7 mouse cellular contexts compared by ENCODE assay signal in the genomic region with DNA sequence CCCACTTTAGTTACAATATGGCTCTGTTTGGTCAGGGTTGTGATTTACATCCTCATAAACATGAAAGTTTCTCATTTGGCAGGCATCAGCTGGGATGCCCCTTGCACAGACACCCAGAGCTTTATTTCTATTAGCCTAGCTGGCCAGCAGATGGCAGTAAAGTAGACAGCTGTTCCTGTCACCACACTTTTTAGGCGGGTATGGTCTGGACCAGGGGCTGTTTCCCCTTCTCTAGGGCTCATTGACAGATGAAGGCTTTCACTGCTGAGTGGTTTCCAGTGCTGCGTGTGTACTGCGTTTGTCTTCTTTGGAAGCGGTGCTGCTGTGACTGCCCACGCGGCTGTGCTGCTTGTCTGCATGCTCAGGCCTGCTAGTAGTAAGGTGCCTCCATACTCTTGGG. TPM values are rescaled to one million over a fixed set of nuclear protein-coding genes. Genes with fewer than 3 reads are reported as not detected.
DNase-seq lines count a peak whose midpoint lies in the region; ATAC-seq and TF ChIP-seq lines count a peak whose summit lies in the region.

No protein-coding gene starts in this region.

- H3K27me3 ChIP-seq in forebrain, embryonic 13.5 days: no peaks in the 10 kb centered on the region
- H3K27me3 ChIP-seq in kidney, embryonic 16.5 days (ENCODE audit: insufficient read depth, low read length): no peaks in the 10 kb centered on the region

- H3K4me1 ChIP-seq in forebrain, embryonic 13.5 days: peaks cover 2% of the 10 kb centered on the region
- no peaks in the 10 kb centered on the region for H3K4me1 ChIP-seq in kidney, embryonic 16.5 days (ENCODE audit: insufficient read depth, low read length)

- H3K4me3 ChIP-seq in forebrain, embryonic 13.5 days: no peak overlapping the region
- no peak overlapping the region for H3K4me3 ChIP-seq in kidney, embryonic 16.5 days (ENCODE audit: low read length)

- no peak overlapping the region for H3K4me2 ChIP-seq in forebrain, embryonic 13.5 days
- no peak overlapping the region for H3K4me2 ChIP-seq in kidney, embryonic 16.5 days (replicated peaks; ENCODE audit: low read depth, low read length)

- H3K9ac ChIP-seq in forebrain, embryonic 13.5 days: no peak overlapping the region
- H3K9ac ChIP-seq in kidney, embryonic 16.5 days (replicated peaks; ENCODE audit: low read length): no peak overlapping the region

- no peaks in the 10 kb centered on the region for H3K9me3 ChIP-seq in forebrain, embryonic 13.5 days (replicated peaks)
- H3K9me3 ChIP-seq in kidney, embryonic 16.5 days (ENCODE audit: low read length): no peaks in the 10 kb centered on the region

- H3K36me3 ChIP-seq in forebrain, embryonic 13.5 days (ENCODE audit: poor library complexity, severe bottlenecking): peaks cover 53% of the 10 kb centered on the region
- peaks cover 22% of the 10 kb centered on the region for H3K36me3 ChIP-seq in kidney, embryonic 16.5 days (ENCODE audit: insufficient read depth, low read length)

- TF ChIP-seq POLR2A in brain, embryonic 14.5 days (IDR thresholded peaks at IDR 0.05; ENCODE audit: borderline replicate concordance, extremely low read depth, insufficient read depth, insufficient read length, poor library complexity, severe bottlenecking): no peak

- TF ChIP-seq CTCF in brain, embryonic 14.5 days (IDR thresholded peaks at IDR 0.05; ENCODE audit: borderline replicate concordance, extremely low read depth, insufficient read depth, insufficient read length): peak; percentile 73; the same call in 1 of the 2 replicates

- no peak overlapping the region for H3K27ac ChIP-seq in forebrain, embryonic 13.5 days
- H3K27ac ChIP-seq in kidney, embryonic 16.5 days (ENCODE audit: low read length): no peak overlapping the region

- 54% methylated on average over 6 of the region's 6 CpGs for WGBS in forebrain, embryonic 13.5 days
- 53% methylated on average over 6 of the region's 6 CpGs for WGBS in kidney, embryonic 16.5 days

- DNase-seq in 3T3-L1 (ENCODE audit: low read depth, low spot score) (peak; percentile 60), A20 (ENCODE audit: low read depth, low spot score) (peak; percentile 71)
- peak; percentile 75 for DNase-seq in brain, embryonic 14.5 days (ENCODE audit: low read depth)
- DNase-seq in lung, postnatal 25 days (ENCODE audit: low spot score): peak; percentile 17
- peak; percentile 47 for DNase-seq in right cerebral cortex, postnatal 4 days

- ATAC-seq in forebrain, embryonic 13.5 days: peak; percentile 62
- peak; percentile 61; the same call in 1 of the 2 replicates for ATAC-seq in kidney, embryonic 16.5 days (ENCODE audit: low FRiP score, low TSS enrichment)

RNA-seq across cellular contexts. Expression of a gene that starts 25.4 kb away (rescaled TPM):
- 81.0 and 89.3 TPM in 2 replicates for polyA plus RNA-seq in brain, embryonic 14.5 days (2012; rRNA removed)
- polyA plus RNA-seq in forebrain, embryonic 13.5 days (2015; fragmentation: Nextera tagmentation; extraction: Ambion mirVana): 33.1 and 33.2 TPM in 2 replicates
- polyA plus RNA-seq in kidney, embryonic 16.5 days (2015; fragmentation: Nextera tagmentation; extraction: Ambion mirVana): 33.5 and 34.2 TPM in 2 replicates

RNA-seq across cellular contexts. Expression of a gene that starts 29.7 kb away (rescaled TPM):
- polyA plus RNA-seq in brain, embryonic 14.5 days (2012; rRNA removed): 10.4 and 16.4 TPM in 2 replicates
- 5.7 and 6.3 TPM in 2 replicates for polyA plus RNA-seq in forebrain, embryonic 13.5 days (2015; fragmentation: Nextera tagmentation; extraction: Ambion mirVana)
- 0.23 and 0.30 TPM in 2 replicates for polyA plus RNA-seq in kidney, embryonic 16.5 days (2015; fragmentation: Nextera tagmentation; extraction: Ambion mirVana)

Comparison
In these comparisons a context has a peak if more than half of its experiments do, and no peak if none do; other contexts are left out.
1. DNase-seq: peak in every context shown above with its lines; median percentile 75 in brain, embryonic 14.5 days; 71 in A20; 60 in 3T3-L1; 47 in right cerebral cortex, postnatal 4 days; 17 in lung, postnatal 25 days.